Mouse (Mus musculus) layer of hippocampus, adult 8-10 months (tissue): ENCODE results near the gene Lama5. TPM values are rescaled to one million over a fixed set of nuclear protein-coding genes. Genes with fewer than 3 reads are reported as not detected.
"Not testable (repeated sequence)": the region's sequence is repeated elsewhere in the genome, so short reads cannot be mapped to it uniquely, and the experiment has no call there.

Source experiments
- DNase-seq, 2 experiments: peaks; one replicate each; pipeline ENCODE4 v3.0.0; 2022; ENCODE audit warnings: low spot score in 2 of 2
- total RNA-seq, 4 experiments: library from RNA; stranded (reverse); gene quantifications; 2 replicates each; pipeline ENCODE4 v1.2.4; 2022

The Lama5 gene
- 10 to 100 TPM in 2 of 4 experiments, 1 to 10 TPM in 2; 7.6 to 11.7 (median 10.2) TPM for total RNA-seq

- no peak for DNase-seq
Measured at GRCm38 (mm10) chr2:180225762-180226378, at the start of gene Lama5. Lama5 (minus strand) TSS chr2:180225859.

- no peak for DNase-seq
Measured at GRCm38 (mm10) chr2:180274523-180274922, 48.9 kb upstream of the Lama5 start.

DNA sequence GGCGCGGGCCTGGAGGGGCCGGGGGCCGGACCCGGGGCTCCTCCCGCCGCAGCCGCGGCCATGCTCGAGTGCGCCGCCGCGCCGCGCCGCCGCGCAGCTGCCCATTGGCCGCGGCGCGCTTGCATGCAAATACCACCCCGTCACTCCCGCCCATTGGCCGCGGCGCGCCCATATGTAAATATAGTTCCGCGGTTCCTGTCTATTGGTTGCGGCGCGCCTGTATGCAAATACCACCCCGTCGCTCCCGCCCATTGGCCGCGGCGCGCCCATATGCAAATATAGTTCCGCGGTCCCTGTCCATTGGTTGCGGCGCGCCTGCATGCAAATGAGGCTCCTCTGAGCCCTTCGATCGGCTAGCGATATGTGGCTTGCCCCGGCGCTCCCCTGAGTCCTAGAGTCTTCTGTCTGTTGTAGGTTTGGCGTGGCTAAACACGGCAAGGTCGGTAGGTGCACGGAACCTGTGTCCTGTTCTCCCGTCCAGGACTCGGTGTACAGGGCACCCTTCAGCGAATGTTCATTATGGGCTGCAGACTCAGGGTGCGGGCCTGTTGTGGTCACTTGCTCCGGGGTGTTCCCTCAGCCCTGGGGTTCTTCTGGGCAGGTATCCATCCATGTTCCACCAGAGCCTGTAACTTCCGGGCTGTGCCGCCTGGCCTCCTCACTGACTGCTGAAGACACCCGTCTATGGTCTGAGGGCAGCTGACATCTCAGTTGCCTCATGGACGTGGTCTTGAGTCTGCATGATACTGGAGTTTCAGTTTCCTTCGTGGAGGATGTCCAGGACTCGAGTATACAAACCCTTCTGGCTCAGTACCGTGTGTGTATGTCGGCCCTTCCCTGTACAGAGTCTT, 48.0 kb upstream of the Lama5 start, which contains the start of gene Cables2:
Gene Cables2, minus strand, starts transcription at position 103 of the 851 bp plus-strand sequence.
- DNase-seq: peak; percentile 91 to 92

- DNase-seq: no peak
Measured at GRCm38 (mm10) chr2:180272884-180273321, 47.2 kb upstream of the Lama5 start.

DNA sequence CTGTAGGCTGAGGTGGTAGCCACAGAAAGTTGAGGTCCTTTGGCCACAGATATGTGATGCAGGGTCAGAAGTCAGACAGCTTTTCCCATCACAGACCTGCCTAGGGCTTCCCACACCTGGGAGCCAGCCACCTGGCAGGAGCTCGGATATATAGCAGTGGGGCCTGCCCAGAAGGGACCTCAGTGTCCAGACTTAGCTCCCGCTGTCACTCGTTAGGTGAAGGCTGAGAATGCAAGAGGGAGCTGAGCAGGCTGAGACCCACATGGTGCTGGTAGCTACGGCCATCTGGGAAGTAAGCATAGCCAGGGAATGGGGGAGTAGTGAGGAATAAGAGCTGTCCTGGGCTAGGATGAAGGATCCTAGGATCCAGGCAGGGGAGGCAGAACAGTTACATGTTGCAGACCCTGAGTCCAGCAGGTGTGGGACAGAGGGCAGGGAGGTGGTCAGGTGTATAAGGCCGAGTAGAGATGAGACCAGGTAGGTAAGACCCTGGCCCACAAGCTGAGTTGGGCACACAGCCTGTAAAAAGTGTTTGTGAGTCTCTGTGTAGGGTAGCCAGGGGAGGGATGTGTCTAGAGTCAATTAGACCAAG, 46.2 kb upstream of the Lama5 start:
- DNase-seq: no peak

- no peak for DNase-seq
Measured at GRCm38 (mm10) chr2:180270537-180271255, 45.0 kb upstream of the Lama5 start.

- DNase-seq: no peak
Measured at GRCm38 (mm10) chr2:180269329-180269728, 43.7 kb upstream of the Lama5 start.

DNA sequence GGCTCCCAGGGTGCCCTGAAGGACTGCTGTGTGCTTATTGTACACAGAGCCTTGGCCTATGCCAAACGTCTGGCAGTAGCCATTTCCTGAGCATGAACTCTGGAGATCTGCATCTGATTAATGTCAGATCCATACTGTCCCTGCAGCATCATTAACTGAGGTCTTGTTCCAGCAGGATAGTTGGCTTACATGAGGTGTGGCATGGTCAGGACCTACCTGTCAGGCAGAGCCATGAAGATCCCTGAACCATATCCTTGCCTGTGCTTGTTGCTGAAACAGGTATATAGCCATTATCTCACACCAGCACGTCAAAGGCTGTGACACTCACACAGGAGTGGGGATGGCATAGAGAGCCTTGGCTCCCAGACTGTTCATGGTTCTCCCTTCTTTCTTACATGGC, 42.3 kb upstream of the Lama5 start:
- no peak for DNase-seq

- DNase-seq: no peak
Measured at GRCm38 (mm10) chr2:180262891-180263290, 37.2 kb upstream of the Lama5 start.

DNA sequence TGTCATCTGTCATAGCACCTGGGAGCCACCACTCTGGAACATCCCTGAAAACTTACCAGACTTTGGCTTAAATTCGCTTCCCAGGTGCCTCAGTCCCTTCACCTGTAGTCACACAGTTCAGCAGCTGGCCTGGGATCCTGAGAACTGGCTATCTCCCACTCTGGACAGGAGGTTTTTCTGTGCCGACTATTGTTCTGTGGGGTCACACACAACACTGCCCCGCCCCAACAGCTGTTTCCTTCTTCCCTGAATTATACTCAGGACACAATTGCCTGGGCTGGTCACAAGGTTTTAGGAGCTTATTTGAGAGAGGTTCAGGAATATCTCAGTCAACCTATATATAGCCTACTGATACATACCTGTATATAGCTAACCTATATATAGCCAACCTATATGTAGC, 36.8 kb upstream of the Lama5 start:
- no peak for DNase-seq

DNA sequence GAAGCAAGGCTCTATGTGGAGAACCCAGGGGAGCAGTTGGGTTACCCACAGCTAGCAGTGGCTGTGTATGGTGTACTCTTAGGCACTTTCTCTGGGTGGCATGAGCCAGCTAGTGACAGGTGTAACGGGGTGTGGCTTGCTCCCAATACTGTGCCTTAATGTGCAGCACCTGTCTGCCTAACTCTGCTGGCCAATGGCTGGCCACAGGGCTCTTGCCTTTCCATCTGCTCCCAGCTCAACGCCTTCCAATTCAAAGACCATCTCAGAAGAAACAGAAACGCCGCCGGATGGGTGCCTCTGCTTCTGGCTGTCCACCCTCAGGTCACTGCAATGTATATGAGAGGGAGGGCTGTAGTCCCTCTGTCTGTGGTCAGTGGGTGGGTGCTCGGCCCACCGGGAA, 36.2 kb upstream of the Lama5 start:
- DNase-seq: no peak

GRCm38 (mm10) chr2:180260610-180261480, 35.2 kb upstream of the Lama5 start:
- DNase-seq: no peak

GRCm38 (mm10) chr2:180259826-180260609, 34.4 kb upstream of the Lama5 start:
- DNase-seq: not testable (repeated sequence)

- not testable (repeated sequence) for DNase-seq
Measured at GRCm38 (mm10) chr2:180258951-180259484, 33.4 kb upstream of the Lama5 start.

DNA sequence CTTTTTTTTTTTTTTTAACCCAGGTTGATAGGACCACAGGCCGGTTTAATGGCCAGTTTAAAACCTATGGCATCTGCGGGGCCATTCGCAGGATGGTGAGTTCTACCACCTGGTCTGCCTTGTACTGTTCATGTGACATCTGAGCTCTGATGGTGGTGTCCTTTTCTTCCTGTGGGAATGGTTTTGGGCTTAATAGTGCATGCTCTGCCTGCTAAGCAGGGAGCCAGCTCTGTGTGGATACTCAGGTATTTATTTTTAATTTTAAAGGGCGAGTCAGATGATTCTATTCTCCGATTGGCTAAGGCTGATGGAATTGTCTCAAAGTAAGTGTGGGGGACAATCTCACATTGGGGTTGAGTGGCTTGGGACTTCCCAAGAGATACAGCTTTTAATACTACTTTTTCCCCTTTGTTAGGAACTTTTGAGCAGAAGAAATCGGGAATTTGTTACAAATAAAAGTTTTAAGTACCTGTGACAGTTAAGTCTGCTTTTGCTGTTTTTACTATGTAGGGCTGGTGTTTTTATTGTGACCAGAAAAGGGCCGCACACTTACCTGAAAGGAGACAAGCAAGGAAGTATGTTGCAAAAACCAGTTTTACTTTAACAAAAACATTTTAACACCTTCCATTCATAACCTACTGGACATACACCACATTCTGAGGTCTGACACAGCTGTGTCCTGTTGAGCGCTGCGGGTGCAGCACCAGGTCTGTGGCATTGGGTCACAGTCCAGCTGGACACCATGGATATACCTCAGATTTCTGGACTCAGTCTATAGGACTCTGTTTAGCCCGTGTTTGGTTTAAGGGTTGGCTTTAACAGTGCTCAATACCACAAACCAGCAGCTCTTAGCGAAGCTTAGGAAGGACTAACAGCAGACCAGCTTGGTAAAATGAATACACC, 32.6 kb upstream of the Lama5 start:
- DNase-seq: no peak

- DNase-seq: peak; percentile 98 to 99
Measured at GRCm38 (mm10) chr2:180257001-180257521, 31.4 kb upstream of the Lama5 start, which contains the start of gene Rps21. Rps21 (plus strand) TSS chr2:180257377.

- DNase-seq: no peak
Measured at GRCm38 (mm10) chr2:180256296-180257000, 30.8 kb upstream of the Lama5 start.
